Mouse (Mus musculus) lung, embryonic 16.5 days (tissue): ENCODE measurements at regions not wholly inside any gene's neighbourhood (a gene's known extent, or its start where the extent isn't known, plus 50 kb on each side); places are given as distances from the start of the nearest gene placed in this dataset.

Source experiments
- ATAC-seq: fragments of 200-750 bp; cut with Nextera tagmentation; 2 replicates; pipeline ENCODE4 v1.8.0; 2017; ENCODE audit warnings: low read depth, mild to moderate bottlenecking, moderate library complexity
- H3K27ac ChIP-seq: fragments of 300-500 bp; sonication (generic); 2 replicates; pipeline ENCODE4 v1.5.1; 2014; ENCODE audit warnings: mild to moderate bottlenecking, control low read depth, low read length
- H3K27me3 ChIP-seq: fragments of 300-500 bp; sonication (generic); 2 replicates; pipeline ENCODE4 v1.6.1; 2014; ENCODE audit warnings: low read depth, low read length, mixed read lengths; ENCODE audit not compliant: control insufficient read depth, insufficient read depth
- H3K36me3 ChIP-seq: fragments of 300-500 bp; sonication (generic); 2 replicates; pipeline ENCODE4 v1.6.1; 2014; ENCODE audit warnings: low read length; ENCODE audit not compliant: control insufficient read depth, insufficient read depth
- H3K4me1 ChIP-seq: fragments of 300-500 bp; sonication (generic); replicated peaks from 2 replicates; pipeline ENCODE4 v1.6.1; 2014; ENCODE audit warnings: low read length, mixed read lengths; ENCODE audit not compliant: control insufficient read depth, insufficient read depth
- H3K4me2 ChIP-seq: fragments of 300-500 bp; sonication (generic); 2 replicates; pipeline ENCODE4 v1.6.1; 2014; ENCODE audit warnings: low read depth, low read length, control low read depth
- H3K4me3 ChIP-seq: fragments of 300-500 bp; sonication (generic); 2 replicates; pipeline ENCODE4 v1.5.1; 2014; ENCODE audit warnings: mild to moderate bottlenecking, low read length, control low read depth
- H3K9ac ChIP-seq: fragments of 300-500 bp; sonication (generic); 2 replicates; pipeline ENCODE4 v1.6.1; 2014; ENCODE audit warnings: low read length, control low read depth
- H3K9me3 ChIP-seq: fragments of 300-500 bp; sonication (generic); 2 replicates; pipeline ENCODE4 v1.6.1; 2016; ENCODE audit warnings: low read length; ENCODE audit not compliant: control insufficient read depth
- WGBS: fragments of 180-500 bp; shearing (Covaris S2); extraction: QIAGEN DNeasy Blood & Tissue Kit; methylation state at CpG from one replicate; pipeline ENCODE4 v1.1.7; 2014; 5-methylcytosine and 5-hydroxymethylcytosine counted together

GRCm38 (mm10) chr15:85657441-85657989 is 75.2 kb upstream of the Wnt7b start:
- H3K9me3 ChIP-seq = no peaks in the 10 kb centered on the region
- peak overlapping the region; percentile 34; the same call in 1 of the 2 replicates for H3K9ac ChIP-seq
- H3K4me1 ChIP-seq = peaks cover 33% of the 10 kb centered on the region
- H3K36me3 ChIP-seq = peaks cover 2% of the 10 kb centered on the region; the same call in 1 of the 2 replicates
- H3K4me3 ChIP-seq = no peak overlapping the region
- H3K27ac ChIP-seq = no peak overlapping the region
- 51% methylated on average over 8 of the region's 8 CpGs for WGBS
- no peaks in the 10 kb centered on the region for H3K27me3 ChIP-seq
- ATAC-seq = no peak
- H3K4me2 ChIP-seq = peak overlapping the region; percentile 28; the same call in 1 of the 2 replicates

GRCm38 (mm10) chr15:85658101-85658885 is 76.0 kb upstream of the Wnt7b start:
- Histone ChIP-seq H3K4me1 (peaks cover 25% of the 10 kb centered on the region), H3K9ac (no peak overlapping the region), H3K4me2 (no peak overlapping the region), H3K9me3 (no peaks in the 10 kb centered on the region), H3K4me3 (no peak overlapping the region), H3K27ac (no peak overlapping the region), H3K27me3 (no peaks in the 10 kb centered on the region), H3K36me3 (peaks cover 2% of the 10 kb centered on the region; the same call in 1 of the 2 replicates)
- WGBS = 69% methylated on average over 14 of the region's 14 CpGs
- ATAC-seq = no peak

- ATAC-seq = no peak
- WGBS = 31% methylated on average over 45 of the region's 45 CpGs
- Histone ChIP-seq H3K9me3 (no peaks in the 10 kb centered on the region), H3K27me3 (no peaks in the 10 kb centered on the region), H3K4me3 (no peak overlapping the region), H3K36me3 (peaks cover 2% of the 10 kb centered on the region; the same call in 1 of the 2 replicates), H3K4me1 (peaks cover 8% of the 10 kb centered on the region), H3K27ac (no peak overlapping the region), H3K9ac (0 out of 2 replicates have a peak overlapping the region, but pooled peaks have one; percentile 6), H3K4me2 (no peak overlapping the region)
Observed at GRCm38 (mm10) chr15:85660528-85661392, 74.0 kb upstream of the Ppara start.

- WGBS = 87% methylated on average over 2 of the region's 2 CpGs
- H3K27me3 ChIP-seq = no peaks in the 10 kb centered on the region
- ATAC-seq = no peak
- no peak overlapping the region for H3K9ac ChIP-seq
- no peak overlapping the region for H3K27ac ChIP-seq
- no peak overlapping the region for H3K4me2 ChIP-seq
- peaks cover 2% of the 10 kb centered on the region; the same call in 1 of the 2 replicates for H3K4me1 ChIP-seq
- peaks cover 2% of the 10 kb centered on the region; the same call in 1 of the 2 replicates for H3K36me3 ChIP-seq
- H3K4me3 ChIP-seq = no peak overlapping the region
- no peaks in the 10 kb centered on the region for H3K9me3 ChIP-seq
Observed at GRCm38 (mm10) chr15:85661393-85661690, 73.4 kb upstream of the Ppara start.

- Histone ChIP-seq H3K9me3 (no peaks in the 10 kb centered on the region), H3K27ac (no peak overlapping the region), H3K27me3 (no peaks in the 10 kb centered on the region), H3K4me2 (no peak overlapping the region), H3K9ac (no peak overlapping the region), H3K36me3 (peaks cover 2% of the 10 kb centered on the region; the same call in 1 of the 2 replicates), H3K4me1 (peaks cover 5% of the 10 kb centered on the region; the same call in 1 of the 2 replicates), H3K4me3 (no peak overlapping the region)
- no peak for ATAC-seq
- WGBS = 91% methylated on average over 5 of the region's 5 CpGs
Observed at GRCm38 (mm10) chr15:85661771-85662170, 73.0 kb upstream of the Ppara start.

GRCm38 (mm10) chr15:85662271-85662670 is 72.5 kb upstream of the Ppara start:
- H3K4me2 ChIP-seq = no peak overlapping the region
- H3K27ac ChIP-seq = no peak overlapping the region
- no peak overlapping the region for H3K4me3 ChIP-seq
- H3K27me3 ChIP-seq = no peaks in the 10 kb centered on the region
- peaks cover 2% of the 10 kb centered on the region; the same call in 1 of the 2 replicates for H3K36me3 ChIP-seq
- no peak for ATAC-seq
- no peaks in the 10 kb centered on the region for H3K9me3 ChIP-seq
- H3K9ac ChIP-seq = no peak overlapping the region
- H3K4me1 ChIP-seq = peaks cover 5% of the 10 kb centered on the region; the same call in 1 of the 2 replicates
- WGBS = 88% methylated on average over 8 of the region's 8 CpGs

GRCm38 (mm10) chr15:85662673-85663072 is 72.1 kb upstream of the Ppara start:
- no peak overlapping the region for H3K27ac ChIP-seq
- peaks cover 4% of the 10 kb centered on the region; the same call in 1 of the 2 replicates for H3K4me1 ChIP-seq
- H3K27me3 ChIP-seq = no peaks in the 10 kb centered on the region
- H3K4me2 ChIP-seq = no peak overlapping the region
- no peak for ATAC-seq
- no peak overlapping the region for H3K9ac ChIP-seq
- H3K36me3 ChIP-seq = peaks cover 2% of the 10 kb centered on the region; the same call in 1 of the 2 replicates
- WGBS = 85% methylated on average over 4 of the region's 4 CpGs
- H3K9me3 ChIP-seq = no peaks in the 10 kb centered on the region
- no peak overlapping the region for H3K4me3 ChIP-seq

GRCm38 (mm10) chr15:85663757-85664431 is 70.9 kb upstream of the Ppara start:
- ATAC-seq = no peak
- Histone ChIP-seq H3K4me2 (no peak overlapping the region), H3K27me3 (no peaks in the 10 kb centered on the region), H3K4me3 (no peak overlapping the region), H3K9ac (no peak overlapping the region), H3K4me1 (peaks cover 7% of the 10 kb centered on the region), H3K27ac (no peak overlapping the region), H3K9me3 (no peaks in the 10 kb centered on the region), H3K36me3 (peaks cover 2% of the 10 kb centered on the region; the same call in 1 of the 2 replicates)
- WGBS = 81% methylated on average over 17 of the region's 17 CpGs
